Mouse (Mus musculus): ENCODE data around the gene Itga9. TPM values are rescaled to one million over a fixed set of nuclear protein-coding genes. Genes with fewer than 3 reads are reported as not detected.
A peak's percentile ranks its signal among the peaks of the same experiment; 100 is the strongest.

Gene Itga9
- polyA plus RNA-seq, 1 experiment from 2014 or later, result 23.8 TPM

DNA sequence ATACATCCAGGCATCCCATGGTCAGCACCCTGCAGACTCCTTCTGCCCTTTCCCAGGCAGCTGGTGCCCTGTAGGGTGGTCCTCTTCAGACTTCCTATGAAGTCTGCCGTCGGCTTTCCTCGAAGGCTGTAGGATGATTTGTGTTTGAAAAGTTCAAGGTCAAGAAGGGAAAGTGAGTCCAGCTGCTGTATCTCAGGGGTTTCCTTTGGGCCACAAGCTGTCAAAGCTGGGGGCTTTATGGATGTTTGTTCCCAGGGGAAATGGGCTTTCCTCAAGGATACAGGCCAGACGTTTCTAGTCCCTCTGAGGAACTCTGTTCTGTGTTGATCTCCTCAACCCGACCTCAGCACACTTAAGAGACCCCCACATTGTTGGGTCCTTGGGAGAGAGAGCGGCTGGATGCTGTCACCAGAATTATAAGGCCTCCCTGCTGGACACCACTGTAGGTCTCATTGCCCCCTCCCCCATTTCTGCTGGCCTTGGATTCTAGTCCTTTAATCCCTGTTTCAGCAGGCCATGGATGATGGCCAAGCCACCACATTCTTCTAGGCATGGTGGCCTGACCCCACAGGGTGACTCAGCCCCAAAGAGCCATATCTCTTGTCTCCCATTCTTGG, 23.4 kb downstream of the Itga9 start:
- Histone ChIP-seq H3K9me3 (no peaks in the 10 kb centered on the region), H3K4me2 (no peak overlapping the region), H3K36me3 (peaks cover 8% of the 10 kb centered on the region), H3K27ac (no peak overlapping the region), H3K9ac (no peak overlapping the region), H3K4me1 (peaks cover 26% of the 10 kb centered on the region), H3K4me3 (no peak overlapping the region), H3K27me3 (no peaks in the 10 kb centered on the region)
- peak; percentile 83 for ATAC-seq (ENCODE audit: borderline replicate concordance, extremely low read depth, low FRiP score, low TSS enrichment)
- WGBS, result 20% methylated on average over 6 of the region's 6 CpGs

DNA sequence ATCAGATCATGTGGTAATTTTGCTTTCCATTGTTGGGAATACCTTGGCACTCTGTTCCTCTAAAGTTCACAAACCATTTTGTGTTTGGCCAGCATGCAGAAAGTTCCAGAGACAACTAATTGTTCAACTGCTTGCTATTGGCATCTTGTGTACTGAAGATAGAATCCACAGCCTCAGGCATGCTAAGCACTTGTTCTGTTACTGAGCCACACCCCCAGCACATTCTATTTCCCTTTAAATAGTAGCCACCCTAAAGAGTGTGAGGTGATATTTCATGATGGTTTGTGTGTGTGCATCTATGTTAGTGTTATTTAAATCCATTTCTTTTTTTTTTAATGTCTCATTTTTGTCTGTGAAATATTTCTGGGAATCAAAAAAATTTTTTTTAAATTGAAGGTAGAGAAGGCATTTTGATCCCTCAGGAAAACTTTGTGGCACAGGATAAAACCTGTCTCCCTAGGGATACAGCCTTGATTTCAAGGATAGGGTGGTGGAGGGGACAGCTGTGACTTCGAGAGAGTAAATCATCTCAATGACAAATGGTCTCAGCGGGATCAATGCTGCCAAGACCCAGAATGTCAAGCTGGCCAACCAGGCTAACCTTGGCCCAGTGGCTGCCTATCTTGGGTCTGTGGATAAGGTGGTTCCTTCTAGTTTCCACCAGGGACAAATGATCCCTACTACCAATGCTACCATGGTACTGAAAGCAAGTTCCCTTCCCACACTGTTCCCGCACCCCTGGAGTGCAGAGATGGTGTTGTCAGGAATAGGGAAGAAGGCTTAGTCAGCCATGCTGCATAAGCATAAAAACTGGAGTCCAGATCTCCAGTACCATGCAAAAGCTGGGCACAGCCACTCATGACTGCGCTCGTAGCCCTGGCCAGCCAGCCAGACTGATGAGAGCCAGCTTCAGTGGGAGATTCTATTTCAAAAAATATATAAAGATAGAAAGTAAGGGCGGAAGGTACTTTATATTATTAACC, 25.6 kb downstream of the Itga9 start:
- no peaks in the 10 kb centered on the region for H3K27me3 ChIP-seq
- no peak overlapping the region for H3K9ac ChIP-seq
- no peak overlapping the region for H3K27ac ChIP-seq
- no peaks in the 10 kb centered on the region for H3K9me3 ChIP-seq
- WGBS, result 60% methylated on average over 6 of the region's 6 CpGs
- H3K4me3 ChIP-seq, result no peak overlapping the region
- H3K4me2 ChIP-seq, result no peak overlapping the region
- H3K4me1 ChIP-seq, result peaks cover 26% of the 10 kb centered on the region
- ATAC-seq (ENCODE audit: borderline replicate concordance, extremely low read depth, low FRiP score, low TSS enrichment), result no peak
- H3K36me3 ChIP-seq, result peaks cover 24% of the 10 kb centered on the region

DNA sequence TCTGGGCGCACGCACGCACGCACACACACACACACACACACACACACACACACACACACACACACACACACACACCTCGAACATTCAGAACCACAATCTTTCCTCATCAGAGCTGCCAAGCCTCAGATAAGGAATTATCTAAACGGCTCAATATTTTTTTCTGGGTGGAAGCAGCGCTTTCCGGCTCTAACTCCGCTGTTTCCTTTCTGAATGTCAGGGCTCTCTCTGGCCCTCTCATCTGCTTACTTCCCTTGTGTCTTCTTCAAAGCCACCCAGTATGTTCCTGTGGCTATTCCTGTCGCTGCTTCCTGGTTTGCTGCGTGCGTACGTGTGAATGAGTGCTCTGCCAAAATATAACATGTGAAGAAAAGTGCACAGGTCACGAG, 26.3 kb downstream of the Itga9 start:
- ATAC-seq (ENCODE audit: borderline replicate concordance, extremely low read depth, low FRiP score, low TSS enrichment), result no peak

DNA sequence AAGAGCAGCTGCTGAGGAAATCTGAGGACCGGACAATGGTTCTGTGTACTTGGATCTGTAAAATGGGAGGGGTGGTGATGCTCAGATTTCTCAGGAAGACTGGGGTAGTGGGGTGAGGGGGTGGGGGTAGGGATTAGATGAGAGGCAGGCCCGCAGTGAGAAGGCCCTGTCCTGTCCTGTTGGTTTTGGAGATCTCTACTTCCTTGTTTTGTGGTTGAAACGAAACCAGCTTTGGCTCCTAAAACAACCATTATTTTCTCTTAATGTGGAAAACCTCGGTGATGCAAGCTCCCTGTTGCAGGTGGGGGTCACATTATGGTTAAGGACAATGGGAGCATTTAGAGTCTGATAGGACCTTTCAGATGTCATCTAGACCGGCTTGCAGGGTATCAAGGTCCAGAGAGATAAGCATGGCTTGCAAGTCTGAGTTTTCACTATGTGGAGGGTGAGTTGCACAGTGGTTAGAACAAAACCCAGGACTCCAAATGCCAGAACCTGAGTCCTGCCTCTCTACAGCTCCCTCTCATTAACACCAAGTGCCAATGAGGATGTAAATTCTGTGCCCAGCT, 32.2 kb downstream of the Itga9 start:
- Histone ChIP-seq H3K36me3 (peaks cover 30% of the 10 kb centered on the region), H3K27me3 (no peaks in the 10 kb centered on the region), H3K9ac (no peak overlapping the region), H3K4me1 (no peaks in the 10 kb centered on the region), H3K9me3 (no peaks in the 10 kb centered on the region), H3K27ac (no peak overlapping the region), H3K4me2 (no peak overlapping the region), H3K4me3 (no peak overlapping the region)
- WGBS, result 79% methylated on average over 5 of the region's 5 CpGs
- ATAC-seq (ENCODE audit: borderline replicate concordance, extremely low read depth, low FRiP score, low TSS enrichment), result no peak

More for the DNA sequence above, 26.3 kb downstream of the Itga9 start:
- Histone ChIP-seq H3K4me1 (peaks cover 26% of the 10 kb centered on the region), H3K9ac (no peak overlapping the region), H3K36me3 (peaks cover 21% of the 10 kb centered on the region), H3K4me3 (no peak overlapping the region), H3K27ac (no peak overlapping the region), H3K27me3 (no peaks in the 10 kb centered on the region), H3K9me3 (no peaks in the 10 kb centered on the region), H3K4me2 (no peak overlapping the region; the same call in 1 of the 2 replicates)
- 34% methylated on average over 14 of the region's 14 CpGs for WGBS

DNA sequence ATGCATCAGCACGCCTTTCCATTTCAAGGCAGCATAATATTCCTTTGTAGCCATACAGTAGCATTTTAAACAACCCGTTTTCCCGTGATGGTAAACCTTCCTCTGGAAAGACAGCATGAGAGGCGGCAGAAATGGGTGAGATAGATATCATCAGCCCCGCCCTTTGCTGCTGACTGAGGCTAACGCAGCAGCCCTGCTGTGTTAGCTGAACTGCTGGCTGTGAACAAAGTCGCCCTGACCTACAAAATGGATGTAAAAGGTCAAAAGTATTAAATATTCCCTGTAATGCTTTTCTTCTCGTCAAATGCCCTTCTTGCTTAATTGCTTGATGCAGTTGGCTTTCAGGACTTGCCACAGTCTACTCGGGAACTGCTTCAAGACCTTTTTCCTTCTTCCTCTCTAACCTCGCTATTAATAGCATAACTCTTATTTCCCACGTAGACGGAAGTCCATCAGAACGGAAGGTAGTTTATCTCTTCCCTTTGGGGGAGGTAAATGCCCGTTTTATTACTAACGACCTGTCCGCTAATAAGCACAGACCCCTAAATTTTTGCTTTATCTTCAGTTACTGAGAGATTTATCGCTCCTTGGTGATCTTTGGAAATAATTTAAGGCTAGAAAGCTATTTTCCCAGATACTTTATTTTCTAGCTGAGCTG, 39.3 kb downstream of the Itga9 start:
- Histone ChIP-seq H3K4me2 (no peak overlapping the region), H3K36me3 (no peaks in the 10 kb centered on the region), H3K27ac (no peak overlapping the region), H3K4me3 (no peak overlapping the region), H3K9me3 (no peaks in the 10 kb centered on the region), H3K27me3 (no peaks in the 10 kb centered on the region), H3K4me1 (peaks cover 4% of the 10 kb centered on the region; the same call in 1 of the 2 replicates), H3K9ac (no peak overlapping the region)
- 74% methylated on average over 17 of the region's 17 CpGs for WGBS
- no peak for ATAC-seq (ENCODE audit: borderline replicate concordance, extremely low read depth, low FRiP score, low TSS enrichment)

DNA sequence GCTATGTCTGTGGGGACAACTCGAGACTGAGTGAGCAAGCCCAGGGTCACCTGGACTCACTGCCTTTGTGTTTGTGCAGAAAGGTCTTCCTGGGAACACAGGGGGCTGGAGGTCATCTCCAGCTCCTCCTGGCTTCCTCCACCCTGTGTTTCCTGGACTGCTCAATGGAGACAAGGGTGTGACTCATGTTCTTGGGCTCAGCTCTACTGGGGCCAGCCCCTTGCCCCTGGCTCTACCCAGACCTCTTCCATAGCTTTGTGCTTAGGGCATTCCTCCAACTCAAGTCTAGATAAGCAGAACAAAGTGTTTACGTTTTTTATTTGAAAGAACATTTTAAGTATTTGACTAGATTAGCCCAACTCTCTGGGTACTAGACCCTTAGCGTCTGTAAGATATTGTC, 41.0 kb downstream of the Itga9 start:
- Histone ChIP-seq H3K9ac (no peak overlapping the region), H3K4me1 (peaks cover 9% of the 10 kb centered on the region), H3K4me3 (no peak overlapping the region), H3K27ac (no peak overlapping the region), H3K27me3 (no peaks in the 10 kb centered on the region), H3K4me2 (no peak overlapping the region), H3K36me3 (no peaks in the 10 kb centered on the region), H3K9me3 (no peaks in the 10 kb centered on the region)
- 40% methylated on average over 3 of the region's 3 CpGs for WGBS
- ATAC-seq (ENCODE audit: borderline replicate concordance, extremely low read depth, low FRiP score, low TSS enrichment), result no peak

DNA sequence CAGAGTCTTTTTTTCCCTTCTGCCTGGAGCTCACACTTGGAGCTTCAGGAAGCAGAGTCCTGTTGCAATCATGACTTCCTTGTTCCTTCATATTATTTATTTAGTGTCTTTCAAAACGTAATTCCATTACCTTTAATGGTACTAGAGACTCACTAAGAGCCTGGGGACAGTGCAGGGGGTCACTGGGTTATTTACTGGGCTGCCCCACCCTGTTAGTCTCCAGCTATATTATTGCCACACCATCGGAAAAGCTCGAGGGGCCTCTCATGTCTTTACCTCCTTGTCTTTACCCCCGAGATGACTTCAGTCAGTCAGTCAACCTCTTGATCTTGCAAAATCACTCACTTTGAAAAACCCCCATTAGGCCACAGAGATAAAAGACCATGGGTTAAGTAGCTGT, 44.5 kb downstream of the Itga9 start:
- 19% methylated on average over 4 of the region's 4 CpGs for WGBS
- H3K36me3 ChIP-seq, result 0 out of 2 replicates have a peak, but pooled peaks cover 8% of the 10 kb centered on the region
- peaks cover 17% of the 10 kb centered on the region for H3K4me1 ChIP-seq
- H3K4me3 ChIP-seq, result no peak overlapping the region
- H3K4me2 ChIP-seq, result no peak overlapping the region
- no peaks in the 10 kb centered on the region for H3K9me3 ChIP-seq
- no peak overlapping the region for H3K27ac ChIP-seq
- no peak for ATAC-seq (ENCODE audit: borderline replicate concordance, extremely low read depth, low FRiP score, low TSS enrichment)
- H3K9ac ChIP-seq, result no peak overlapping the region
- H3K27me3 ChIP-seq, result no peaks in the 10 kb centered on the region

DNA sequence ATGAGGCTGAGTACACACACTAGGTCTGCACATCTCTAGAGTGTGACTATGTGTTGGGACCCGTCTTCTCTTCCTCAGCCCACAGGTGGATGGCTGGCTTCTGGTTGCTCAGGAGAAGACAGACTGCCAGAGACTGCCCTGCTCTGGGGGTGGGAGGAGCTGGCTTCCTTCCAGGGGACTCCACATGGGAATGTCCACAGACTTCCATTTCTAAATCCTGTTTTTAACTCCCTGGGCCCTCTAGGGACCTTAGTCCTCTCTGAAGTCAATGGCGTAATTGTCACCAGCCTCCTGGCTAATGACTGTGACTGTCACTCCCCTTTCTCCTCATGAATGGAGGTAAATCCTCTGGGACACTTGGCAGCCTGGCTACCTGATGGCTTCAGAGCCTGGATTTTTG, 45.4 kb downstream of the Itga9 start:
- Histone ChIP-seq H3K4me1 (peaks cover 17% of the 10 kb centered on the region), H3K27ac (no peak overlapping the region), H3K36me3 (0 out of 2 replicates have a peak, but pooled peaks cover 8% of the 10 kb centered on the region), H3K4me2 (no peak overlapping the region), H3K27me3 (no peaks in the 10 kb centered on the region), H3K9ac (no peak overlapping the region), H3K4me3 (no peak overlapping the region), H3K9me3 (no peaks in the 10 kb centered on the region)
- ATAC-seq (ENCODE audit: borderline replicate concordance, extremely low read depth, low FRiP score, low TSS enrichment), result no peak
- WGBS, result 52% methylated on average over 2 of the region's 2 CpGs

DNA sequence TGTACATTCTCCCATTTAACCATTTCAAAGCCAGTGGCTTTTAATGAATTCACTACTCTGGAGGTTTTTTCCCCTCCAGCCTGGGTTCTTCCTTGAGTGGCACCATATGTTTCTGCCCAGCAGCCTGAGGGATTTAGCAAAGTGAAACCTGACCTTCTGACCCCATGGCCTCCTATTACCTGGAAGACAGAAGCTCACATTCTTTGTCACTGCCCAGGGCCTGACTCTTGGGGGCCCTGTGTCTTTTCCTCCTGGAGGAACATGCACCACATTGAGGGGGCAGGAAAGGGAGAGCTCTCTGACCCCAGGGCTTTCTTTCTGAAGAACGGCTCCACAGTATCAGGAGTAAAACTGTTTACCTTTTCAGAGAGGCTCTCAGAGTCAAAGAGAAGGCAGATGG, 46.9 kb downstream of the Itga9 start:
- WGBS, result 47% methylated on average over 1 of the region's 1 CpGs

DNA sequence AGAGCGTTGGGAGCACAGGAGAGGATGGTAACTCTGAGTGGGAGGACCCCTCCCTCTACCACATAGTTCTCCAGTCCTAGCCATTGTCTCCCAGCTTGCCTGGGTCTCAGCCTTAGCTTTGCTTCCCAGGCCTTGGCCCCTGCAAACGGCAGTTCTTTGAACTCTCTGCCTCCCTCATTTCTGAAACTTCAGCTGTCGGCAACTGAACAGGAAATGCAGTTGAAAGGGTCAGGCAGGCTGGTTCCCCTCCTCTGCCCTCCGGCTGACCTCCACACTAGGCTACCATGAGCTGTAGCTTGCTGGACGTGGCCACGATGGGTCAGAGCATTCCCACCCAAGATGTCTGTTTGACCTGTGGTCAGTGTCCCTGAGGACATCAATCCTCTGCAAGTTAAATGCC, 48.5 kb downstream of the Itga9 start:
- no peak for ATAC-seq (ENCODE audit: borderline replicate concordance, extremely low read depth, low FRiP score, low TSS enrichment)
- H3K36me3 ChIP-seq, result 0 out of 2 replicates have a peak, but pooled peaks cover 8% of the 10 kb centered on the region
- H3K9me3 ChIP-seq, result no peaks in the 10 kb centered on the region
- H3K4me1 ChIP-seq, result peaks cover 13% of the 10 kb centered on the region; the same call in 1 of the 2 replicates
- H3K9ac ChIP-seq, result no peak overlapping the region
- H3K4me2 ChIP-seq, result no peak overlapping the region
- H3K27ac ChIP-seq, result no peak overlapping the region
- WGBS, result 20% methylated on average over 6 of the region's 6 CpGs
- no peak overlapping the region for H3K4me3 ChIP-seq
- no peaks in the 10 kb centered on the region for H3K27me3 ChIP-seq

More for the DNA sequence above, 46.9 kb downstream of the Itga9 start:
- peaks cover 13% of the 10 kb centered on the region; the same call in 1 of the 2 replicates for H3K4me1 ChIP-seq
- no peak overlapping the region for H3K4me2 ChIP-seq
- no peak overlapping the region for H3K27ac ChIP-seq
- H3K36me3 ChIP-seq, result 0 out of 2 replicates have a peak, but pooled peaks cover 8% of the 10 kb centered on the region
- H3K27me3 ChIP-seq, result no peaks in the 10 kb centered on the region
- H3K4me3 ChIP-seq, result no peak overlapping the region
- H3K9me3 ChIP-seq, result no peaks in the 10 kb centered on the region
- H3K9ac ChIP-seq, result no peak overlapping the region
- ATAC-seq (ENCODE audit: borderline replicate concordance, extremely low read depth, low FRiP score, low TSS enrichment), result no peak

DNA sequence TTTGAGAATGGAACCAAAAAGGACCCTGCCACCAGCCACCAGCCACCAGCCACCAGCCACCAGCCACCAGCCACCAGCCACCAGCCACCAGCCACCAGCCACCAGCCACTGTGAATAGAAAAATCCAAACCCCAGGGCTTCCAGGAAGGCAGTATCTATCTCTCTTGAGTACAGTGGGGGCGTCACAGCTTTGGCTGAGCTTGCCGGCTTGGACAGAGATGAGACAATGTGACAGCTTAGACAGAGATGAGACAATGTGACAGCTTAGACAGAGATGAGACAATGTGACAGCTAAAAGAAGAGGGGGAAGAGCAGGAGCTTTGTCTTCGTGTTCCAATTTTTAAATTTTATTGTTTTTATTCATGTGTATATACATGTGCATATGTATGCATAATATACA, 49.2 kb downstream of the Itga9 start:
- no peak overlapping the region for H3K27ac ChIP-seq
- no peak overlapping the region for H3K9ac ChIP-seq
- peaks cover 16% of the 10 kb centered on the region; the same call in 1 of the 2 replicates for H3K4me1 ChIP-seq
- ATAC-seq (ENCODE audit: borderline replicate concordance, extremely low read depth, low FRiP score, low TSS enrichment), result no peak
- 76% methylated on average over 3 of the region's 3 CpGs for WGBS
- H3K27me3 ChIP-seq, result no peaks in the 10 kb centered on the region
- no peaks in the 10 kb centered on the region for H3K9me3 ChIP-seq
- H3K4me2 ChIP-seq, result no peak overlapping the region
- 0 out of 2 replicates have a peak, but pooled peaks cover 8% of the 10 kb centered on the region for H3K36me3 ChIP-seq
- H3K4me3 ChIP-seq, result no peak overlapping the region

Data from lung, embryonic 15.5 days (tissue).